Mouse (Mus musculus): ENCODE measurements around the gene Gm36210.

GRCm38 (mm10) chr7:4877226-4877625, 29.1 kb downstream of the Gm36210 start:
- TF ChIP-seq CTCF (IDR thresholded peaks at IDR 0.05; ENCODE audit: control insufficient read depth, insufficient read depth, low read length) (no peak), POLR2A (IDR thresholded peaks at IDR 0.05; ENCODE audit: borderline replicate concordance, control insufficient read depth, low read depth, low read length) (no peak)

Measured in bone marrow, adult 2 months (tissue).